Mouse (Mus musculus) hindbrain, embryonic 10.5 days (tissue): ENCODE measurements around the gene Tmem200b. TPM values are rescaled to one million over a fixed set of nuclear protein-coding genes. Genes with fewer than 3 reads are reported as not detected.

Experiments used
- DNase-seq: peaks from one replicate; pipeline ENCODE4 v3.0.0-alpha.2; 2017; ENCODE audit warnings: low spot score
- H3K27ac ChIP-seq: fragments of 300-500 bp; sonication (generic); 2 replicates; pipeline ENCODE4 v1.5.1; 2016; ENCODE audit warnings: mild to moderate bottlenecking, moderate library complexity
- H3K27me3 ChIP-seq: fragments of 300-500 bp; sonication (generic); 2 replicates; pipeline ENCODE4 v1.6.1; 2016; ENCODE audit warnings: mild to moderate bottlenecking; ENCODE audit not compliant: poor library complexity, insufficient read depth, severe bottlenecking
- H3K36me3 ChIP-seq: fragments of 300-500 bp; sonication (generic); 2 replicates; pipeline ENCODE4 v1.6.1; 2016; ENCODE audit warnings: mild to moderate bottlenecking, moderate library complexity
- H3K4me1 ChIP-seq: fragments of 300-500 bp; sonication (generic); replicated peaks from 2 replicates; pipeline ENCODE4 v1.6.1; 2016; ENCODE audit warnings: mild to moderate bottlenecking
- H3K4me3 ChIP-seq: fragments of 300-500 bp; sonication (generic); 2 replicates; pipeline ENCODE4 v1.5.1; 2016; ENCODE audit warnings: mild to moderate bottlenecking, moderate library complexity
- H3K9me3 ChIP-seq: fragments of 300-500 bp; sonication (generic); 2 replicates; pipeline ENCODE4 v1.6.1; 2016; ENCODE audit warnings: mild to moderate bottlenecking, moderate library complexity
- whole genome bisulfite sequencing: fragments of 180-500 bp; shearing (Covaris S2); methylation state at CpG from one replicate; pipeline ENCODE4 v1.1.7; 2016; 5-methylcytosine and 5-hydroxymethylcytosine counted together
- polyA plus RNA-seq: library from polyadenylated mRNA; unstranded; fragments of >200 nt; fragmentation: Nextera tagmentation; extraction: Ambion mirVana; gene quantifications from 2 replicates; pipeline ENCODE4 v1.2.1, GENCODE M21; 2016

Gene Tmem200b
- polyA plus RNA-seq, 1 experiment from 2014 or later = 1.1 TPM

DNA sequence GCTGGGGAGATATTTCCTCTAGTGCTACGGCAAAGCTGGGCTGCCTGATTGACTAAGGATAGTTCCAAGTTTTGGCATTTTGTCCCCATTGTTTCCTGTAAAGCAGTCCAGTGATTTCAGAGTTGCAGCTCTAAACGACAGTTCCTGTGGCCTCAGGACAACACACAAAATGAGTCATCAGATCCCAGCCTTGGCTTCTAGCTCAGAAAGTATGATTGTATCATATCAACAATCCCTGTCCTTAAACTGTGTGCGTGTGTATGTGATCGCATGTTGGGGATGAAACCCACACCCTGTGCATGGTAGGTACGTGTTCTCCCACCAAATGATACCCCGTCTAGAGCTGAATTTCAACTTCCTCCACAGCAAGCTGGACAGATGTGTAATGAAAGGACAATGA lies 7.6 kb downstream of the Tmem200b start:
- Histone ChIP-seq H3K9me3 (no peaks in the 10 kb centered on the region), H3K4me3 (no peak overlapping the region), H3K4me1 (peaks cover 33% of the 10 kb centered on the region; the same call in 1 of the 2 replicates), H3K36me3 (peaks cover 99% of the 10 kb centered on the region), H3K27ac (no peak overlapping the region), H3K27me3 (peaks cover 18% of the 10 kb centered on the region)
- 90% methylated on average over 6 of the region's 6 CpGs for WGBS
- DNase-seq = no peak

DNA sequence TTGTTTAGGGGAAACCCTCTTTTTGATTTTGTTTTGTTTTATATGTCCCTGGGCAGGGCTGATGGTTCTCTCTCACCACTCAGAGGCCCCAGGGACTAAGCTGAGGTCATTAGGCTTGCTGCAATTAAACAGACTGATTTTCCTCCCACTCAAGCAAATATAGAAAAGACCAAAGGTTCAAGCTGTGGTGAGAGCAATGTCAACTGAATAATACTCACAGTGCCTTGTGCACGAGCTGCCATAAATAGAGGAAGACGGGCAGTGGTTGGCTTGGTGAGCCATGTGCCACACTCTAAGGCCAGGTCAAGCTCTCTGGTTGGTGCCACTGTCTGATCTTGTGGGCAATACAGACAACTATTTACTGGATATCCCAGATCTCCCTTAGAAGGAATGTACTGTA lies 17.9 kb downstream of the Tmem200b start:
- no peak for DNase-seq
- Histone ChIP-seq H3K4me3 (no peak overlapping the region), H3K9me3 (no peaks in the 10 kb centered on the region), H3K36me3 (peaks cover 84% of the 10 kb centered on the region), H3K27ac (no peak overlapping the region), H3K4me1 (no peaks in the 10 kb centered on the region), H3K27me3 (no peaks in the 10 kb centered on the region)
- 93% methylated on average over 2 of the region's 2 CpGs for WGBS

DNA sequence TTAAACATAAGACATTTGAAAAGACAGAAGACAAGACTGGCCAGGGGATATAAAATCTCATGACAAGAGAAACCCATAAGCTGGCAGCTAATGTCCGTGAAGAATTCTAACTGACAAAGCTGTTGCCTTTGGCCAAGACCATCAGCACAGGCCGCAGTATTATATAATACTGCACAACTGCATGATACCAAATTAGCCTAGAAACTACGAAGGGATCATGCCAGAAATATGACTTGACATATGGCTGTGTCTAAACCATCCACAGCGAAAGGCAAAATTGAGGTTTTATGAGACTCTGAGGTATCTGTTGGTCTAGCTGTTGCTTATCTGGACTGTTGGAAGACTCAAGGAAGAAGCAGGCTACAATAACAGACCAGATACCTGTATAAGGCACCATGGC lies 19.3 kb downstream of the Tmem200b start:
- Histone ChIP-seq H3K27me3 (no peaks in the 10 kb centered on the region), H3K36me3 (peaks cover 75% of the 10 kb centered on the region), H3K4me3 (no peak overlapping the region), H3K4me1 (no peaks in the 10 kb centered on the region), H3K9me3 (no peaks in the 10 kb centered on the region), H3K27ac (no peak overlapping the region)
- DNase-seq = no peak
- WGBS = 97% methylated on average over 4 of the region's 4 CpGs

DNA sequence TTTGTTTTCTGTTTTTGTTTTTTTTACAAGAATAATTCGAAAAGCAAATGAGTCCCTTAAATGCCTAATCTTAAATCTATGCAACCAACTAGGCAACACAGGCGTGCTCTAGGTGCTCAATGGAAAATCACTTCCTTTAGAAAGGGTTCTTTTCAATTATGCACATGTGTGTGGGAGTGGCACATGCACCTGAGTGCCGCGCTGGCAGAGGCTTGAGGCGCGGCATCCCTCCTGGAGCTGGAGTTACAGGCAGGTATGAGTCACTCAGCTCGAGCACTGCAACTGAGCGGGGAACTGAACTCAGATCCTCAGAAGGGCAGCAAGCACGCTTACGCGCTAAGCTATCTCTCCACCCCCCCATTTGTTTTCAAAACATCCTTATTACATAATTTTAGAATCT lies 26.3 kb downstream of the Tmem200b start:
- Histone ChIP-seq H3K9me3 (no peaks in the 10 kb centered on the region), H3K4me1 (peaks cover 29% of the 10 kb centered on the region), H3K27me3 (no peaks in the 10 kb centered on the region), H3K4me3 (no peak overlapping the region), H3K36me3 (peaks cover 37% of the 10 kb centered on the region), H3K27ac (no peak overlapping the region)
- WGBS = 91% methylated on average over 11 of the region's 11 CpGs
- no peak for DNase-seq

DNA sequence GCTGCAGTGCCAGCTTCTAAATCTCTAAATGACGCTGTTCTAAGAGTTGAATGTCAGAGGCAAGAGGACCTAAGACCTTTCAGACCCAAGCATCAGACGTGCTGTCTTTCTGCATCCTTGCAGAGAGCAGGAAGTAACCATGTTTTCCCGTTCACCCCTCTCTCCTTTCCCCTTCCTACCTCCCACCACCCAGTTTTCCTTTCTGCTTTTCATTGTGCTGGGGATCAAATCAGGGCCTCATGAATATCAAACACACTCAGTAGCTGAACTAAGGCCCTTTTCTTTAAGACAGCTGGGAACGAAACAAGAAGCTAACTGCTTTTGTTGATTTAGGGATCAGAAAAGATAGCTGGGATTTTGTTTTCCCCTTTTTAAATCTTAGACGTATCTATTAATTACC lies 28.3 kb downstream of the Tmem200b start:
- Histone ChIP-seq H3K4me1 (peaks cover 29% of the 10 kb centered on the region), H3K36me3 (peaks cover 39% of the 10 kb centered on the region), H3K4me3 (no peak overlapping the region), H3K9me3 (no peaks in the 10 kb centered on the region), H3K27me3 (no peaks in the 10 kb centered on the region), H3K27ac (no peak overlapping the region)
- WGBS = 41% methylated on average over 5 of the region's 5 CpGs
- no peak for DNase-seq

DNA sequence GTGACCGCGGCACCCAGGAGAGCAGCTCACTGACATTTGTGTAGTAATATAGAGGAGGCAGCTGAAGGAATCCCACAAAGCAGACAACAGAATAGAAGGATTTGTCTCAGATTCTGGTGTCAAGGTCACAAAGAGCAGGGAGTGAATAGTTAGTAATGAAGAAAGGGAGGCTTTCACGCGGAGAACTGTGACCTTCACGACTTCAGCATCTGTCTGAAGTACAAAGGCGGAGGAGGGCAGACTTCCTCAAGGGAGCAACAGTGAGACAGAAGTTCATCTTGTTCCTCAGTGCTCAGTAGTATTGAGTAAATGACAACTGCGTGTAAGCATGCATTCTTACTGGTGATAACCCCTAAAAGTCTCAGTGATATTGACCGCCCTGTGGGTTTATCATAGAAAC lies 29.1 kb downstream of the Tmem200b start:
- H3K27ac ChIP-seq = peak overlapping the region; percentile 47; the same call in 1 of the 2 replicates
- WGBS = 60% methylated on average over 8 of the region's 8 CpGs
- DNase-seq = peak; percentile 9

DNA sequence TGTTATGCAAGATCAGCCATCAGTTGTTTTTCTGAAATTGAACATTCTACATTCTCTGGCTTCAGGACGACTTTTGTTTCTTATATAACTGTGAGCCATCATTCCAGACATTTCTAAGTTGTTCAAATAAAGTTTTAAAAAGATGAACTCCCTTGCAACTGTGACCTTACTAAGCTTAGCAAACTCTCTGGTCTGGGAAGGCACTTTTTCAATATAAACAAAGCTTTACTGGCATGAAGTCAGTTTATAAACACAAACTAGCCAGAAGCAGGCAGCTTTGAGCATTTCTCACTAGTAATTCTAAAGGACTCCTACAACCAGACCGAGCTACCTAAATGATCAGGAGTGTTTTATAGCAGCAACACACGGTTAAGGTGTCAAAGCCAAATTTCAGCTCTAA lies 35.6 kb downstream of the Tmem200b start:
- 97% methylated on average over 3 of the region's 3 CpGs for WGBS
- Histone ChIP-seq H3K27me3 (no peaks in the 10 kb centered on the region), H3K4me1 (no peaks in the 10 kb centered on the region), H3K9me3 (no peaks in the 10 kb centered on the region), H3K36me3 (peaks cover 85% of the 10 kb centered on the region), H3K27ac (no peak overlapping the region), H3K4me3 (no peak overlapping the region)
- DNase-seq = no peak

More for the DNA sequence above, 29.1 kb downstream of the Tmem200b start:
- H3K36me3 ChIP-seq = peaks cover 46% of the 10 kb centered on the region
- peaks cover 29% of the 10 kb centered on the region for H3K4me1 ChIP-seq
- no peak overlapping the region for H3K4me3 ChIP-seq
- no peaks in the 10 kb centered on the region for H3K9me3 ChIP-seq
- no peaks in the 10 kb centered on the region for H3K27me3 ChIP-seq

DNA sequence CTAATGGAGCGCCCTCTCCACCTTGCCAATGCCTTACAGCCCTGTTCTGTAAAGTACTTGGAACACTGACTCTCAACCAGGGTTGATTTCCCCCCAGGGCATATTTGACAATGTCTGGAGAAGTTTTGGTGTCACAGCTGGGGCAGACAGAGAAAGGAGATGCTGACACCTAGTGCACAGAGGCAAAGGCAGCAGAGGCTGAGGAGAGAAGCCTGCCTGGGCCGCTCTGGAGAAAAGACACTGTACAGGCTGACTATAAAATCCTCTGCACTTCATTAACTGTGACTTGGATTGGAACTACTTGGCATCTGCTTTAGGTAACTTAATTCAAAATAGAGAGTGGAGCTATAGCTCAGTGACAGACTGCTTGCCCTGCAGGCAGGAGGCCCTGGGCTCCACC lies 47.3 kb downstream of the Tmem200b start:
- Histone ChIP-seq H3K9me3 (no peaks in the 10 kb centered on the region), H3K36me3 (peaks cover 98% of the 10 kb centered on the region), H3K27me3 (no peaks in the 10 kb centered on the region), H3K4me3 (no peak overlapping the region), H3K4me1 (no peaks in the 10 kb centered on the region), H3K27ac (no peak overlapping the region)
- DNase-seq = no peak
- 92% methylated on average over 2 of the region's 2 CpGs for WGBS

DNA sequence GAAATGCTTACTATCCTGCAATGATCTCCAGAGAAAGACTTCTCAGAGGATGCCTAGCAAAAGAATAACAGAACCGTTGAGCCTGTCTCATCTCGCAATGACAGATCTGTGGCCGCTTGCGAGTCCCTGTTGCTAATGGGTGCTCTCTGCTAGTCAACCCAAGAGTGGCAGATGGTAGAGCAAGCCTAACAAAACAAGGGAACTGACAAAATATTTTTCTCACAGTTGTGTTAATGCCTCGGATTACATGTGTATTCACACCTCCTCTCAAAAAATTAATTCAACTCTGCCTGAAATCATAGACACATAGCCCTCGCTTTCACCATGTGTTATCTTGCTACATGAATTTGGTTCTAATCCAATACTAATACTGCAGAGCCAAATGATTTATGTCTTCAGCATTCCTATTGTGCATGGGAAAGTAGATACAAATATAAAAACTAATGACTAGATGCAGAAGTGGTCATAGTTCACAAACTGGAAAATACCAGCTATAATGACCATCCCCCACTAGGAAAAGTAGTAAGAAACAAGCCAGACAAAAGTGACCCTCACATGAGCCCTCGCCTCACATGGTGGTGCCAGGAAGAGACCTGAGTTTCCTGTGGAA lies 48.8 kb downstream of the Tmem200b start:
- Histone ChIP-seq H3K27me3 (no peaks in the 10 kb centered on the region), H3K36me3 (peaks cover 99% of the 10 kb centered on the region), H3K9me3 (no peaks in the 10 kb centered on the region), H3K27ac (no peak overlapping the region), H3K4me1 (no peaks in the 10 kb centered on the region), H3K4me3 (no peak overlapping the region)
- WGBS = 92% methylated on average over 7 of the region's 7 CpGs
- no peak for DNase-seq

Other genes with a start within 250 kb of the Tmem200b start
- 17.0 and 17.2 TPM in 2 replicates for gene Ptpru, start 83.5 kb upstream of the Tmem200b start, polyA plus RNA-seq
- 47.0 and 58.6 TPM in 2 replicates for gene Mecr, start 78.3 kb upstream of the Tmem200b start, polyA plus RNA-seq
- gene Srsf4, start 48.2 kb upstream of the Tmem200b start, polyA plus RNA-seq = 139 and 141 TPM in 2 replicates
- 0.14 TPM in 1 of 2 replicates, not detected in the other for gene Gm10300, start 152.9 kb downstream of the Tmem200b start, polyA plus RNA-seq
- gene Epb41, start 153.6 kb downstream of the Tmem200b start, polyA plus RNA-seq = 154 and 173 TPM in 2 replicates
- 0.07 and 0.20 TPM in 2 replicates for gene Oprd1, start 222.7 kb downstream of the Tmem200b start, polyA plus RNA-seq